Mouse (Mus musculus) spleen, postnatal 10 days (tissue): Measurements from ENCODE around the gene Ntsr2.
"Not testable (repeated sequence)": the region's sequence is repeated elsewhere in the genome, so short reads cannot be mapped to it uniquely, and the experiment has no call there.

Experiments used
- DNase-seq, 2 experiments: peaks; one replicate each; pipeline ENCODE4 v3.0.0; 2021 to 2022; ENCODE audit warnings: low spot score in 2 of 2

Gene Ntsr2

DNA sequence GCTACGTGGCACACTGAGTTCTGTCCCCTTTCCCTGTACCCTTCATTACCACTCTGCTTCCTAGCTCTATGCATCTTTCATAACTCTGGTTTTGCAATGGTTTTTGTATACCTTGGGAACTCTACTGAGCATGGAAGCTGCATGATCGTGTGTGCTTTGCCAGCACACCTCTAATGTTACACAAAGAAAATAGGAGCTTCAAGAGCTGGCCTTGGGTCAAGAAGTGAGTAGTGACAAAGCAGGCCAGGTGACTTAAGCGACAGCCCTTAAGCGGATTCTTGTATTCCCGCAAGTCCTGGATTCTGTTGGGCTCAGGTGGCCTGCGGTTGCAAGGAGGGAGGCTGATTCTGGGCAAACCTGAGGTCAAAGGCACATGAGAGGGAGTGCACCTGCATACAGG lies 4.9 kb upstream of the Ntsr2 start:
- no peak for DNase-seq

GRCm38 (mm10) chr12:16649819-16650218 lies 3.4 kb upstream of the Ntsr2 start:
- no peak for DNase-seq

DNA sequence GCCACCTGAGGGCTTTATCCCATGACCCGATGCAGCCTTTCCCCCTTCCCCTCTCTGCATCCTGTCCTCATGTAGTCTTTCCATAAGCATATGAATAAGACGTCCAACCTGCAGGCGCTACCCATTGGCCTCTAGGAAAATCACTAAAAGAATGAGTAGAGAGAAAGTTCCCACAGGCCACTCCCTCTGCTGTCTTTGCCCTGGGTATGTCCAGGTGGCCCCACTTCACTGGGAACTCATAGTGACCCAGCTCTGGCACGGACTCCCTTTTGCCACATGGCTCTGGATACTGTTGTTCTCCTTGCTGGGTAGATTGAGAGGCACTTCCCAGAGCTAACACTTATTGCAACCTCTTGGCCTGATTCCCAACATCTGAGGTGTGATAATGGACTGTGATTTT lies 2.4 kb downstream of the Ntsr2 start:
- DNase-seq: no peak

DNA sequence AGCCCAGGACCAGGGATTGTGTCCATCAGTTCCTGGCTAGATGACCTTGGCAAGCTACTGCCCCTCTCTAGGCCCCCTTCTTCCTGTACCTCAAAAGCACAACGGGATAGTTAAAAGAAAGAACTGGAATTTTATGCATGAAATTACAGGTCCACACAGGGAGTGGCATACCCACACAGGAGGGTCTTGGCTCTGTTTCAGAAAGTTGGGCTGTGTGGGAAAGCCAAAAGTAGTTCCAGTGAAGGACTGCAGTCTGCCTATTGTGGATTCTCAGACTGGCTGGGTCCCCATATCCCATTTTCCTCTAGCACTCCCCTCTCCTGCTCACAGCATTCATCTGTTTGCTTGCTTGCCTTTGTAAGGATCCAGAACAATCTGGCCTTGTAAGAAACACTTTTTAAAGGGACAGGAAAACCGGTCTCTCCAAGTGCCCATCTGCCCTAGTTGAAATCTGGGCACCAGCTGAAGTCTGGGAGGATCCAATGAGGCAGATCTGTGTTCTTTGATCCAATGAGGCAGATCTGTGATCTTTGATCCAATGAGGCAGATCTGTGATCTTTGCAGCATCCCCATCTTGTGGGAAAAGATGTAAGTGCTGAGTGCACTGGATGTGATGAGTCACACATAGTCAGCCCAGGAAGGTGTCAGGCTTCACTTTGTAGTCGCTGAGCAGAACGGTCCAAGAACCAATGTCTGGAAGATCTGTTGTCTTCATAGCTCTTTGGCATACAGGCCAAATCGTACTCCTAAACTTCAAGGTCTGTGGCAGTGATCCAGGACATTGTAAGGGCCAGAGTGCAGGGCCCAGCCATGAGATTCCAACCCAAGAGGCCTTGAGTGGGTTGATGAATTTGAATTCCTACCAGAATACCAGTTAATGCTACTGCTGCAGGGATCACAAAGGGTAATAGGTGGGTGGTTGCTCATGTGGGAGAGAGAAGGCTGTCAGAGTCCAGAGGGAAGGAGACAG lies 4.0 kb downstream of the Ntsr2 start:
- no peak for DNase-seq

DNA sequence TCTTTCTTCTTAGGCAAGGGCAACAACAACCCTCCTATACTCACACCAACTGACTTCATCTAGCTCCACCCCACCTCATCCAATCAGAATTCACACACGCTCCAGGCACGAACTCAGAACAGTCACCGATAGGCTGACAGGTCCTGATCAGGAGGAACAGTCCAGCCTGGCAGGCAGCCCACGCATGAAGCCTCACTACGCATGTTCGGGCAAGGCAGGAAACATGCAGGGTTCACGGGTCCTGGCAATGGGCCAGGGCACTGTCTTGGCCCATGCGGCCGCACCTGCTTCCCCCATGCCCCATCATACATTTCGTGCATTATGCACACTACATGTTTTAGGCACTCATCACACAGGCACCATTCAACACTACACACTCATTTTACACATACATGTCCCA lies 8.3 kb downstream of the Ntsr2 start:
- no peak for DNase-seq

DNA sequence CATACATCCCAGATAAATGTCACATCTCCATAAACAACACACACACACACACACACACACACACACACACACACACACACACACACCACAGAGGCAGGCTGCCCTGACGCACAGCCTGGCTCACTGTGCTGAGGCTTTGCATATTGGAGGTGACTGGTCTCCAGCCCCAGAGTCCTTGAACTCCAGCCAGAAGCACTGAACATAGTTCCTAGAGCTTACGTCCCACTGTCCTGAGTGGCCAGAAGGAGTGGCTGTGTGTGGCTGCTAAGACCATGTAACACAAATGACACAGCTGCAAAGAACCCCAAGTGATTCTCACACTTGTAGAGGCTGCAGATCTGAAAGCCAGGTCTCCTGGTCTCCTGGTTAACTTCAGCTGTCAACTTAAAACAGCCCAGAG lies 8.8 kb downstream of the Ntsr2 start:
- no peak for DNase-seq

- no peak for DNase-seq
Measured at GRCm38 (mm10) chr12:16662955-16663585, 9.9 kb downstream of the Ntsr2 start.

DNA sequence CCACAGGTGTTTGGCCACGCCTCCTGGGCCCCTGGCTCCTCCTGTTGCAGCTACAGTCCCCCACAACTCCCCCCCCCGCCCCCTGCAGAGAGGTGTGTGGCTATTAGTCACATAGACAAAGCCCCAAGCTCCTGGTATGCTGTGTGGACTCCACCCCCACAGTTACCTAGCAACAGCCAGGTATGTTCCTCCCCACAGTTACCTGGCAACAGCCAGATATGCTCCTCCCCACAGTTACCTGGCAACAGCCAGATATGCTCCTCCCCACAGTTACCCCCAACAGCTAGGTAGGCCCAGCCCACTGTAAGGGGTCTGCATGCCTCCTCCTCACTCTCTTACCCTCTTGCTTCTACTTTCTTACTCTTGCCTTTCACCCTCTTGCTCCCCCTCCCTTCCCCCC lies 11.8 kb downstream of the Ntsr2 start:
- DNase-seq: no peak

GRCm38 (mm10) chr12:16669176-16669575 lies 16.0 kb downstream of the Ntsr2 start:
- DNase-seq: no peak

DNA sequence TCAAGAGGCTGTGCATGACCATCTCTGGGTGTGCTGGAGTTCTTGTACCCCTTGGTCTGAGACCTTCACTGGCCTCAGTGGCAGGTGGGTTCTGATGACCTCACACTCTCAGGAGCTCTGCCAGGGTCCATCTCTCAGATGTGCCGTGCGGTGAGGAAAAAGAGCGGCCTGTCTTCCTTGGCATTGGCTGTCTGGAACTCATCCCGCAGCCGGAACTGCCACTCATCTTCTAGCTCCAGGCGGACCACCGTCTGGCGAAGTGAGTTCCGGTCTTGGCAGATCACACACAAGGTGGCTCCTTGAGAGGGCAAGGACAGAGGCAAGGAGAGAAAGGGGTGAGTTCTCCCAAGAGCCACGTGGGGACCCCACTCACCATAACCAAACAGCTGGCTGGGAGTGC lies 19.1 kb downstream of the Ntsr2 start:
- no peak for DNase-seq

DNA sequence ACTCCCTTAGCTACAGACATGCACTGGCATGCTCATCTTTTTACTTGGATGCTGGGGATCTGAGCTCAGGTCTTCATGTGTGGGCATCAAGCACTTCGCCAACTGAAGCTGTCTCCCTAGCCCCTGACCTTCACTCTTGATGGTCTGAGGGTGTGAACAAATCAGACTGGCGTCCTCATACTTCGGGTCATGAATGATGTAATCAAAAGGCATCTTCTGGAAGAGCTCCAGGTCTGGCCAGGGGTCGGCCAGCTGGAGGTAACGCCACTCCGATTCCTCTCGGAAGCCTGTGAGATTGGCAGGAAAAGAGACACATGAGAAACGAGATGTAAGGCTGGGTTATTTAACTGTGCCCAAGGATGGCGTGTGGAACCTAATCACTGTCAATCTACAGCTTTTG lies 37.4 kb downstream of the Ntsr2 start:
- DNase-seq: no peak

GRCm38 (mm10) chr12:16694783-16695182 lies 41.6 kb downstream of the Ntsr2 start:
- no peak for DNase-seq

- not testable (repeated sequence) for DNase-seq
Measured at GRCm38 (mm10) chr12:16695252-16695651, 42.1 kb downstream of the Ntsr2 start.

DNA sequence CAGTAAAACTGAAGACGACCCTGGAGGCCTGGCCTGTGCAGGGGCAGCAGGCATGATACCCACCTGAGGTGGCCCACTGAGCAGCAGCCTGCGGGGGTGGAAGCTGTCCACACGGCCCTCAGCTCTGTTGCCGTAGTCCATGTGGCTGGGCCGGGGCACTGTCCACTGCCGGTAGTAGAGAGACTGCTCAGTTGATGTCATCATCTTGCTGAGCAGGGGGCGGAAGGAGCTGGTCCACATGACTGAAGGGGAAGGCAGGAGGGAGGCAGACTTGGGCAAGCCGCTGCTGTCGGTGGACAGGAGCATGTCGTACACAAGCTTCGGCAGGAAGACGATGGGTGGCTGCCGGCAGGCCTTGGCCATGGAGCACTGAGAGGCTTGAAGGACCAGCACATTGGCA lies 43.0 kb downstream of the Ntsr2 start:
- DNase-seq: no peak

DNA sequence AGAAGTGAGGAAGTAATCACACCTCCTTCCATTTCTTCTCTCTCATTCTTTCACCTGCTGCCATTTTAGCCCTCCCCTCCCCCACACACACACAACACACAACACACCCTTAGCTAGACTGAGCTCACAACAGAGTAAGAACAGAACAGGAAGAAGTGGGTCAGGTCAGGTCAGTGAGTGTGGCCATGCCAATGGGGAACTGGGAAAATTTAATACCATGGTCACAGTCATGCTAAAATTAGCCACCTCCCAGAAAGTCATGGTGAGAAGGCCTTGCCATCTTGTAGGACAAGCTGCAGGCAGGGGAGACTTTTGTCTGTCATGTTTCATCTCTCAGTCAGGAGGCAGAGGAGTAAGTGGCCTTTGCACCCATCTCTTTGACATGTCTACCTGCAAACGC lies 45.5 kb downstream of the Ntsr2 start:
- DNase-seq: no peak
